Mouse (Mus musculus) forebrain, postnatal 0 days (tissue): ENCODE measurements around the gene Cth. TPM values are rescaled to one million over a fixed set of nuclear protein-coding genes. Genes with fewer than 3 reads are reported as not detected.
A peak's percentile ranks its signal among the peaks of the same experiment; 100 is the strongest.

ENCODE experiments used
- ATAC-seq: fragments of 200-750 bp; cut with Nextera tagmentation; 2 replicates; pipeline ENCODE4 v1.8.0; 2017; ENCODE audit warnings: mild to moderate bottlenecking, moderate library complexity
- DNase-seq: peaks from one replicate; pipeline ENCODE4 v3.0.0-alpha.2; 2015
- H3K27ac ChIP-seq: fragments of 300-500 bp; sonication (generic); 2 replicates; pipeline ENCODE4 v1.5.1; 2014; ENCODE audit warnings: low read depth, mild to moderate bottlenecking, antibody characterized with exemption, low read length, moderate library complexity, mixed read lengths
- H3K27me3 ChIP-seq: fragments of 300-500 bp; sonication (generic); 2 replicates; pipeline ENCODE4 v1.6.1; 2014; ENCODE audit warnings: mild to moderate bottlenecking, low read length, mixed read lengths; ENCODE audit not compliant: insufficient read depth
- H3K36me3 ChIP-seq: fragments of 300-500 bp; sonication (generic); 2 replicates; pipeline ENCODE4 v1.6.1; 2014; ENCODE audit warnings: mild to moderate bottlenecking, moderate library complexity; ENCODE audit not compliant: insufficient read depth
- H3K4me1 ChIP-seq: fragments of 300-500 bp; sonication (generic); 2 replicates; pipeline ENCODE4 v1.6.1; 2014; ENCODE audit warnings: antibody characterized with exemption; ENCODE audit not compliant: insufficient read depth
- H3K4me2 ChIP-seq: fragments of 300-500 bp; sonication (generic); 2 replicates; pipeline ENCODE4 v1.6.1; 2014; ENCODE audit warnings: low read depth, mild to moderate bottlenecking, moderate library complexity
- H3K4me3 ChIP-seq: fragments of 300-500 bp; sonication (generic); 2 replicates; pipeline ENCODE4 v1.5.1; 2014; ENCODE audit warnings: low read depth, low read length, mixed read lengths
- H3K9ac ChIP-seq: fragments of 300-500 bp; sonication (generic); 2 replicates; pipeline ENCODE4 v1.6.1; 2014; ENCODE audit warnings: mild to moderate bottlenecking
- H3K9me3 ChIP-seq: fragments of 300-500 bp; sonication (generic); 2 replicates; pipeline ENCODE4 v1.6.1; 2016; ENCODE audit warnings: low read length
- CTCF ChIP-seq: sonication (generic); IDR thresholded peaks from 2 replicates; pipeline ENCODE4 v1.5.1; 2016; ENCODE audit warnings: antibody characterized with exemption, control low read depth, low read depth
- WGBS: fragments of 180-500 bp; shearing (Covaris S2); extraction: QIAGEN DNeasy Blood & Tissue Kit; methylation state at CpG from one replicate; pipeline ENCODE4 v1.1.7; 2014; 5-methylcytosine and 5-hydroxymethylcytosine counted together
- polyA plus RNA-seq: library from polyadenylated mRNA; unstranded; fragments of >200 nt; fragmentation: Nextera tagmentation; extraction: Ambion mirVana; gene quantifications from 2 replicates; pipeline ENCODE4 v1.2.1, GENCODE M21; 2015
- total RNA-seq: library from RNA; depleted of rRNA; stranded (reverse); fragments of >200 nt; gene quantifications from 2 replicates; pipeline ENCODE4 v1.2.3, GENCODE M21; 2014; rRNA removed

Gene Cth
- total RNA-seq: 2.1 and 3.2 TPM in 2 replicates
- polyA plus RNA-seq: 1.7 and 2.1 TPM in 2 replicates

GRCm38 (mm10) chr3:157924692-157925328, at the start of gene Cth:
Gene Cth (minus strand): TSS chr3:157925077.
- WGBS: under 1% methylated on average over 30 of the region's 30 CpGs
- peak; percentile 81 for DNase-seq

GRCm38 (mm10) chr3:157973236-157973635, 48.4 kb upstream of the Cth start:
- no peak for ATAC-seq
- over 99% methylated on average over 2 of the region's 2 CpGs for WGBS
- no peak for DNase-seq

More at GRCm38 (mm10) chr3:157924692-157925328, at the start of gene Cth:
- Histone ChIP-seq H3K27ac (no peak within 1 kb of the TSS), H3K4me1 (peaks cover 7% of the 10 kb centered on the region; the same call in 1 of the 2 replicates), H3K27me3 (no peaks in the 10 kb centered on the region), H3K4me3 (peak within 1 kb of the TSS; percentile 50), H3K9me3 (no peaks in the 10 kb centered on the region), H3K4me2 (peak within 1 kb of the TSS; percentile 86), H3K36me3 (no peaks in the 10 kb centered on the region), H3K9ac (peak within 1 kb of the TSS; percentile 34)
- TF ChIP-seq CTCF: no peak
- ATAC-seq: peak; percentile 99

GRCm38 (mm10) chr3:157971151-157971550, 46.3 kb upstream of the Cth start:
- H3K4me1 ChIP-seq: no peaks in the 10 kb centered on the region
- H3K4me2 ChIP-seq: no peak overlapping the region
- no peak overlapping the region for H3K9ac ChIP-seq
- no peaks in the 10 kb centered on the region for H3K27me3 ChIP-seq
- ATAC-seq: no peak
- H3K27ac ChIP-seq: no peak overlapping the region
- H3K36me3 ChIP-seq: no peaks in the 10 kb centered on the region
- no peak for TF ChIP-seq CTCF
- no peak overlapping the region for H3K4me3 ChIP-seq
- H3K9me3 ChIP-seq: no peaks in the 10 kb centered on the region
- 94% methylated on average over 2 of the region's 2 CpGs for WGBS
- no peak for DNase-seq

More at GRCm38 (mm10) chr3:157973236-157973635, 48.4 kb upstream of the Cth start:
- no peak for TF ChIP-seq CTCF
- H3K4me2 ChIP-seq: no peak overlapping the region
- H3K36me3 ChIP-seq: no peaks in the 10 kb centered on the region
- no peak overlapping the region for H3K4me3 ChIP-seq
- H3K9ac ChIP-seq: no peak overlapping the region
- no peaks in the 10 kb centered on the region for H3K4me1 ChIP-seq
- H3K27me3 ChIP-seq: no peaks in the 10 kb centered on the region
- H3K9me3 ChIP-seq: no peaks in the 10 kb centered on the region
- no peak overlapping the region for H3K27ac ChIP-seq

- no peak for TF ChIP-seq CTCF
- ATAC-seq: no peak
- no peaks in the 10 kb centered on the region for H3K4me1 ChIP-seq
- no peaks in the 10 kb centered on the region for H3K27me3 ChIP-seq
- no peak overlapping the region for H3K27ac ChIP-seq
- H3K4me3 ChIP-seq: no peak overlapping the region
- no peak for DNase-seq
- no peaks in the 10 kb centered on the region for H3K36me3 ChIP-seq
- no peaks in the 10 kb centered on the region for H3K9me3 ChIP-seq
- no peak overlapping the region for H3K9ac ChIP-seq
- no peak overlapping the region for H3K4me2 ChIP-seq
These were observed 32.4 kb upstream of the Cth start for GRCm38 (mm10) chr3:157957320-157957719.

GRCm38 (mm10) chr3:157956201-157956600, 31.3 kb upstream of the Cth start:
- H3K36me3 ChIP-seq: no peaks in the 10 kb centered on the region
- DNase-seq (no peak), ATAC-seq (no peak)
- H3K4me3 ChIP-seq: no peak overlapping the region
- no peak overlapping the region for H3K9ac ChIP-seq
- H3K9me3 ChIP-seq: no peaks in the 10 kb centered on the region
- TF ChIP-seq CTCF: no peak
- no peaks in the 10 kb centered on the region for H3K27me3 ChIP-seq
- H3K4me1 ChIP-seq: no peaks in the 10 kb centered on the region
- no peak overlapping the region for H3K27ac ChIP-seq
- H3K4me2 ChIP-seq: no peak overlapping the region
- 97% methylated on average over 3 of the region's 3 CpGs for WGBS

DNA sequence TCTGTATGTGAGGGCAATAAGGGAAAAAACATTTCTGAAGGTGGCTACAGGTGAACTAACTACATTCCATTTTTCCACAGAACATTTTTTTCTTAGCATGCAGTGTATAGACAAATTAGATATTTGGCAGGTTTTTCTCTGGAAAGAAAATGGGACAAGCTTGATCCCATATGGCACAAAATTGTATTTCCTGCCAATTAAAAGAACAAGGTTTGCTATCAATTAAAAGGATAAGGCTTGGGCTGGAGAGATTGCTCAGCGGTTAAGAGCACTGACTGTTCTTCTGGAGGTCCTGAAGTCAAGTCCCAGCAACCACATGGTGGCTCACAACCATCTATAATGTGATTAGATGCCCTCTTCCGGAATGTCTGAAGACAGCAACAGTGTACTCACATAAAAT, 30.6 kb upstream of the Cth start:
- Histone ChIP-seq H3K4me1 (no peaks in the 10 kb centered on the region), H3K27ac (no peak overlapping the region), H3K36me3 (no peaks in the 10 kb centered on the region), H3K4me2 (no peak overlapping the region), H3K9me3 (no peaks in the 10 kb centered on the region), H3K27me3 (no peaks in the 10 kb centered on the region), H3K9ac (no peak overlapping the region), H3K4me3 (no peak overlapping the region)
- ATAC-seq (no peak), DNase-seq (no peak)
- TF ChIP-seq CTCF: no peak
- 74% methylated on average over 2 of the region's 2 CpGs for WGBS

GRCm38 (mm10) chr3:157952716-157953115, 27.8 kb upstream of the Cth start:
- Histone ChIP-seq H3K9ac (no peak overlapping the region), H3K4me2 (no peak overlapping the region), H3K36me3 (no peaks in the 10 kb centered on the region), H3K27me3 (no peaks in the 10 kb centered on the region), H3K4me3 (no peak overlapping the region), H3K4me1 (peaks cover 5% of the 10 kb centered on the region; the same call in 1 of the 2 replicates), H3K9me3 (no peaks in the 10 kb centered on the region), H3K27ac (no peak overlapping the region)
- TF ChIP-seq CTCF: no peak
- no peak for ATAC-seq
- no peak for DNase-seq
- 95% methylated on average over 2 of the region's 2 CpGs for WGBS
